Mouse (Mus musculus) neural tube, embryonic 14.5 days (tissue): Measurements from ENCODE around the gene Apoo. TPM values are rescaled to one million over a fixed set of nuclear protein-coding genes. Genes with fewer than 3 reads are reported as not detected.

Experiments
- microRNA-seq: library from miRNA; unstranded; fragments of <30 nt; microRNA quantifications from one replicate; pipeline ENCODE4, GENCODE M21; 2016
- polyA plus RNA-seq: library from polyadenylated mRNA; unstranded; fragments of >200 nt; fragmentation: Nextera tagmentation; extraction: Ambion mirVana; gene quantifications from 2 replicates; pipeline ENCODE4 v1.2.1, GENCODE M21; 2014

Gene Apoo
- polyA plus RNA-seq, 1 experiment from 2014 or later = 145 TPM

Small RNA genes within 50 kb of the gene (microRNA-seq; reads per million reads assigned to microRNA genes)
- gene Gm44477 = not detected

Other genes with a start within 250 kb of the Apoo start
- 25.0 and 27.2 TPM in 2 replicates for gene Zfx, start 243.4 kb upstream of the Apoo start, polyA plus RNA-seq
- gene Eif2s3x, start 154.3 kb upstream of the Apoo start, polyA plus RNA-seq = 96.2 and 122 TPM in 2 replicates
- gene Klhl15, start 132.5 kb upstream of the Apoo start, polyA plus RNA-seq = 12.3 and 14.7 TPM in 2 replicates
- gene Fam90a1b, start 340 bp upstream of the Apoo start, polyA plus RNA-seq = not detected in 2 replicates
- 1,148 and 1,177 TPM in 2 replicates for gene Maged1, start 175.0 kb downstream of the Apoo start, polyA plus RNA-seq